Mouse (Mus musculus): Measurements from ENCODE around the gene Chp2.

GRCm38 (mm10) chr7:122226744-122227143 lies 7.4 kb downstream of the Chp2 start:
- TF ChIP-seq CTCF (conservative IDR thresholded peaks at IDR 0.05; ENCODE audit: insufficient read depth, insufficient read length, low read depth, low read length) = no peak
- no peak for TF ChIP-seq POLR2A (IDR thresholded peaks at IDR 0.05; ENCODE audit: low read depth, low read length)
